ENCODE assay signal across 22 mouse cellular contexts in the genomic region with DNA sequence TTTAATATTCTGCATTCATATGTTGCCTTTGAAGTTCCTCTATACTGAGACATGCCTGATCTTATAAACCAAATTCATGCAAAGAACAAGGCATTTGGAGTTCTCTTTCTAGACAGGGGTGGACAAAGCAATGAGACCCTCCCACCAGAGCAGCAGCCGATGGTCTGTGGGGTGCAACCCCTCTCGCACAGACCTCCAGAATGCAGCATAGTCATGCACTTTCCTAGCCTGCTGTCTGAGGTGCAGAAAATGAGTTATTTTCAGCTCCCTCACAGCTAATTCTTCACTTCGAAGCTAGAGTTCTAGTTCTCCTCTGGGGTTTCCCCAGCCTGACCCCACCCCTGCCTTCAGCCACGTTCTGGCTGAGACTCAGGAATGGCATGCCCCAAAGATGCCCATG.
"Had no signal": no experiment of that assay in that cellular context is flagged by ENCODE, and none has a peak within 500 bp of the region (broad histone marks: within the 10 kb centered on the region; RNA-seq: fewer than 3 reads in every experiment).

No protein-coding gene starts in this region.

- ATAC-seq: hindbrain, postnatal 0 days; liver, embryonic 12.5 days had no signal

- H3K4me1 ChIP-seq: heart, embryonic 13.5 days; heart, embryonic 15.5 days; hindbrain, embryonic 13.5 days; hindbrain, embryonic 15.5 days; limb, embryonic 15.5 days; liver, embryonic 12.5 days had no signal

- H3K27me3 ChIP-seq: heart, embryonic 13.5 days; heart, embryonic 15.5 days; hindbrain, embryonic 13.5 days; hindbrain, embryonic 15.5 days; limb, embryonic 13.5 days; limb, embryonic 15.5 days; liver, embryonic 12.5 days had no signal

- H3K4me2 ChIP-seq: heart, embryonic 11.5 days; heart, embryonic 13.5 days; heart, embryonic 15.5 days; hindbrain, embryonic 13.5 days; hindbrain, embryonic 15.5 days; limb, embryonic 13.5 days; limb, embryonic 15.5 days; liver, embryonic 12.5 days had no signal

- H3K27ac ChIP-seq: heart, adult 2 months; heart, embryonic 13.5 days; heart, embryonic 15.5 days; hindbrain, embryonic 13.5 days; hindbrain, embryonic 15.5 days; hindbrain, postnatal 0 days; kidney, postnatal 0 days; limb, embryonic 13.5 days; limb, embryonic 15.5 days; liver, embryonic 12.5 days; liver, embryonic 14.5 days had no signal

- H3K36me3 ChIP-seq: heart, embryonic 13.5 days; heart, embryonic 15.5 days; hindbrain, embryonic 13.5 days; hindbrain, embryonic 15.5 days; limb, embryonic 13.5 days; limb, embryonic 15.5 days; liver, embryonic 12.5 days had no signal

- H3K4me3 ChIP-seq: heart, adult 2 months; heart, embryonic 13.5 days; heart, embryonic 15.5 days; hindbrain, embryonic 13.5 days; hindbrain, embryonic 15.5 days; limb, embryonic 13.5 days; limb, embryonic 15.5 days; liver, embryonic 12.5 days had no signal

- H3K9me3 ChIP-seq: heart, embryonic 13.5 days; heart, embryonic 15.5 days; hindbrain, embryonic 13.5 days; hindbrain, embryonic 15.5 days; limb, embryonic 13.5 days; limb, embryonic 15.5 days; liver, embryonic 12.5 days had no signal

- H3K9ac ChIP-seq: heart, embryonic 13.5 days; heart, embryonic 15.5 days; hindbrain, embryonic 13.5 days; hindbrain, embryonic 15.5 days; limb, embryonic 13.5 days; limb, embryonic 15.5 days; liver, embryonic 12.5 days; liver, embryonic 14.5 days had no signal

- DNase-seq: gastrocnemius, postnatal 14 days; gastrocnemius, postnatal 36 days; heart, adult 11 months; heart, adult 2 months; heart, postnatal 14 days; heart, postnatal 36 days; kidney, adult 2 months; kidney, postnatal 25 days; layer of hippocampus, adult 9-11 months; layer of hippocampus, postnatal 36 days; left cerebral cortex, postnatal 4 days had no signal
